Mouse (Mus musculus) bone marrow macrophage, adult 2 months (primary cell): Measurements from ENCODE around the gene Tbc1d8b. TPM values are rescaled to one million over a fixed set of nuclear protein-coding genes. Genes with fewer than 3 reads are reported as not detected.

Source experiments
- H3K27ac ChIP-seq: 2 replicates; pipeline ENCODE4 v1.5.1; 2012; ENCODE audit warnings: low read depth, low read length; ENCODE audit not compliant: insufficient read depth
- H3K4me1 ChIP-seq: 2 replicates; pipeline ENCODE4 v1.6.1; 2012; ENCODE audit warnings: low read length; ENCODE audit not compliant: control insufficient read depth, insufficient read depth
- H3K4me3 ChIP-seq: 2 replicates; pipeline ENCODE4 v1.5.1; 2012; ENCODE audit warnings: mild to moderate bottlenecking, low read length, moderate library complexity; ENCODE audit not compliant: insufficient read depth
- CTCF ChIP-seq: IDR thresholded peaks from 2 replicates; pipeline ENCODE4 v1.5.1; 2012; ENCODE audit warnings: low read depth, mild to moderate bottlenecking, low read length, moderate library complexity
- POLR2A ChIP-seq: IDR thresholded peaks from 2 replicates; pipeline ENCODE4 v1.6.1; 2012; ENCODE audit warnings: mild to moderate bottlenecking, low read depth, low read length, borderline replicate concordance
- polyA plus RNA-seq: library from polyadenylated mRNA; stranded (reverse); fragments of >200 nt; gene quantifications from 2 replicates; pipeline ENCODE4 v1.2.4, GENCODE M21; 2012; ENCODE audit not compliant: missing spikeins, insufficient read depth, insufficient read length

Gene Tbc1d8b
- polyA plus RNA-seq, 1 experiment, result 5.4 TPM

DNA sequence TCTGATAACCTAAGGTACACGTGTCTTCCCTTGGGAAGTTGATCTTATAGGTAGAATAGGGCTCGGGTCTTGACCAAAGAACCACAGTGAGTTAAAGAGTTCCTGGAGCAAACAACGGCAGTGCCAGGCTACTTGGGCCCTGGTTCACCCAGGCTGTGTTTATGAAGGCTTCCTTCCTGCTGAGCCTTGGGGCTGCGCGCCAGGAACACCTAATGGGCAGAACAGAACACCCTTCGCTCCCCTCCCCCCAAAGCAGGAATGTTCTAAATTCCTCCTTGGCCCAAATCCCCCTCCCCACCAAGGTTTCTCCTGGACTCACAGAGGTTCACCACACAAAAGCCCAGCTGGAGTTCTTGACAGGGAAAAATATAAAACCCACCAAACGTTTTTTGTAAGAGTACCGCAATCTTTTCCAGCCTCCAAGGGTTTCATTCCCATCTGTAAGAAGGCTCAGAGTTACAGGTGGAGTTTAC is 115.6 kb downstream of the Tbc1d8b start, which contains the start of gene Cldn2:
Cldn2 (plus strand) TSS at position 423 of the 473 bp plus-strand sequence.
- no peak for TF ChIP-seq POLR2A
- TF ChIP-seq CTCF, result no peak

More for the DNA sequence above, 115.6 kb downstream of the Tbc1d8b start, which contains the start of gene Cldn2:
- Histone ChIP-seq H3K27ac (no peak within 1 kb of the TSS), H3K4me3 (no peak within 1 kb of the TSS), H3K4me1 (no peaks in the 10 kb centered on the region)

Other genes with a start within 250 kb of the Tbc1d8b start
- 4.7 and 6.1 TPM in 2 replicates for gene D330045A20Rik, start 204.6 kb upstream of the Tbc1d8b start, polyA plus RNA-seq
- gene Rnf128, start 121.7 kb upstream of the Tbc1d8b start, polyA plus RNA-seq, result 96.4 and 98.2 TPM in 2 replicates
- gene Gm15013, start 29.5 kb downstream of the Tbc1d8b start, polyA plus RNA-seq, result 4.8 TPM in 1 of 2 replicates, not detected in the other
- gene Ripply1, start 97.4 kb downstream of the Tbc1d8b start, polyA plus RNA-seq, result not detected in 2 replicates
- gene Cldn2, start 115.8 kb downstream of the Tbc1d8b start, polyA plus RNA-seq, result not detected in 2 replicates
- gene Morc4, start 186.7 kb downstream of the Tbc1d8b start, polyA plus RNA-seq, result 0.51 and 0.99 TPM in 2 replicates